Mouse (Mus musculus) neural tube, embryonic 13.5 days (tissue): ENCODE data around the gene Ndrg2. TPM values are rescaled to one million over a fixed set of nuclear protein-coding genes. Genes with fewer than 3 reads are reported as not detected.
"Not testable (repeated sequence)": the region's sequence is repeated elsewhere in the genome, so short reads cannot be mapped to it uniquely, and the experiment has no call there.

Source experiments
- ATAC-seq: fragments of 200-750 bp; cut with Nextera tagmentation; 2 replicates; pipeline ENCODE4 v1.8.0; 2017; ENCODE audit warnings: low read depth, mild to moderate bottlenecking, moderate TSS enrichment, moderate library complexity
- H3K27ac ChIP-seq: fragments of 300-500 bp; sonication (generic); replicated peaks from 2 replicates; pipeline ENCODE4 v1.5.1; 2015; ENCODE audit warnings: moderate library complexity, mild to moderate bottlenecking, inconsistent platforms
- H3K27me3 ChIP-seq: fragments of 300-500 bp; sonication (generic); 2 replicates; pipeline ENCODE4 v1.6.1; 2015; ENCODE audit warnings: mild to moderate bottlenecking, inconsistent platforms
- H3K36me3 ChIP-seq: fragments of 300-500 bp; sonication (generic); 2 replicates; pipeline ENCODE4 v1.6.1; 2015; ENCODE audit warnings: mild to moderate bottlenecking, inconsistent platforms
- H3K4me1 ChIP-seq: fragments of 300-500 bp; sonication (generic); replicated peaks from 2 replicates; pipeline ENCODE4 v1.6.1; 2015; ENCODE audit warnings: inconsistent platforms
- H3K4me2 ChIP-seq: fragments of 300-500 bp; sonication (generic); 2 replicates; pipeline ENCODE4 v1.6.1; 2015; ENCODE audit warnings: inconsistent platforms, mild to moderate bottlenecking, moderate library complexity
- H3K4me3 ChIP-seq: fragments of 300-500 bp; sonication (generic); 2 replicates; pipeline ENCODE4 v1.5.1; 2015; ENCODE audit warnings: mild to moderate bottlenecking, inconsistent platforms
- H3K9ac ChIP-seq: fragments of 300-500 bp; sonication (generic); 2 replicates; pipeline ENCODE4 v1.6.1; 2015; ENCODE audit warnings: moderate library complexity, mild to moderate bottlenecking, inconsistent platforms
- H3K9me3 ChIP-seq: fragments of 300-500 bp; sonication (generic); 2 replicates; pipeline ENCODE4 v1.6.1; 2016; ENCODE audit warnings: inconsistent platforms
- WGBS: fragments of 180-500 bp; shearing (Covaris S2); methylation state at CpG from one replicate; pipeline ENCODE4 v1.1.7; 2015; 5-methylcytosine and 5-hydroxymethylcytosine counted together
- polyA plus RNA-seq: library from polyadenylated mRNA; unstranded; fragments of >200 nt; fragmentation: Nextera tagmentation; extraction: Ambion mirVana; gene quantifications from 2 replicates; pipeline ENCODE4 v1.2.1, GENCODE M21; 2015

Gene Ndrg2
- polyA plus RNA-seq, 1 experiment from 2014 or later: 159 TPM

GRCm38 (mm10) chr14:51892191-51892939 is 21.6 kb downstream of the Ndrg2 start, which contains the start of gene Slc39a2:
Slc39a2 (plus strand) TSS chr14:51892889.
- H3K4me1 ChIP-seq: no peaks in the 10 kb centered on the region
- WGBS: 92% methylated on average over 9 of the region's 9 CpGs
- H3K4me3 ChIP-seq: no peak within 1 kb of the TSS
- no peak within 1 kb of the TSS for H3K27ac ChIP-seq
- no peaks in the 10 kb centered on the region for H3K27me3 ChIP-seq
- H3K9ac ChIP-seq: no peak within 1 kb of the TSS
- ATAC-seq: no peak
- peaks cover 88% of the 10 kb centered on the region for H3K36me3 ChIP-seq
- no peak within 1 kb of the TSS for H3K4me2 ChIP-seq
- no peaks in the 10 kb centered on the region for H3K9me3 ChIP-seq

GRCm38 (mm10) chr14:51889833-51890232 is 24.1 kb downstream of the Ndrg2 start:
- Histone ChIP-seq H3K36me3 (peaks cover 79% of the 10 kb centered on the region), H3K27ac (no peak overlapping the region), H3K9ac (no peak overlapping the region), H3K4me1 (peaks cover 17% of the 10 kb centered on the region), H3K27me3 (no peaks in the 10 kb centered on the region), H3K4me3 (no peak overlapping the region), H3K9me3 (no peaks in the 10 kb centered on the region), H3K4me2 (no peak overlapping the region)
- 88% methylated on average over 6 of the region's 6 CpGs for WGBS
- ATAC-seq: no peak

GRCm38 (mm10) chr14:51886051-51886450 is 27.9 kb downstream of the Ndrg2 start:
- Histone ChIP-seq H3K9me3 (no peaks in the 10 kb centered on the region), H3K4me3 (peak overlapping the region; percentile 84), H3K4me2 (peak overlapping the region; percentile 90), H3K4me1 (peaks cover 17% of the 10 kb centered on the region), H3K36me3 (peaks cover 46% of the 10 kb centered on the region), H3K9ac (peak overlapping the region; percentile 88), H3K27ac (no peak overlapping the region), H3K27me3 (no peaks in the 10 kb centered on the region)
- no peak for ATAC-seq
- 51% methylated on average over 6 of the region's 6 CpGs for WGBS

GRCm38 (mm10) chr14:51884598-51885331 is 29.2 kb downstream of the Ndrg2 start, which contains the start of gene Mettl17:
Mettl17 (plus strand) TSS chr14:51884842.
- H3K4me3 ChIP-seq: peak within 1 kb of the TSS; percentile 84
- no peaks in the 10 kb centered on the region for H3K27me3 ChIP-seq
- no peaks in the 10 kb centered on the region for H3K9me3 ChIP-seq
- peak; percentile 99 for ATAC-seq
- peak within 1 kb of the TSS; percentile 90 for H3K4me2 ChIP-seq
- H3K27ac ChIP-seq: peak within 1 kb of the TSS; percentile 85
- WGBS: under 1% methylated on average over 43 of the region's 43 CpGs
- peaks cover 17% of the 10 kb centered on the region for H3K4me1 ChIP-seq
- H3K9ac ChIP-seq: peak within 1 kb of the TSS; percentile 88
- H3K36me3 ChIP-seq: peaks cover 33% of the 10 kb centered on the region

GRCm38 (mm10) chr14:51884031-51884544 is 29.9 kb downstream of the Ndrg2 start:
- peaks cover 17% of the 10 kb centered on the region for H3K4me1 ChIP-seq
- H3K9me3 ChIP-seq: no peaks in the 10 kb centered on the region
- H3K27ac ChIP-seq: peak overlapping the region; percentile 85
- peak overlapping the region; percentile 56 for H3K9ac ChIP-seq
- peak overlapping the region; percentile 84 for H3K4me3 ChIP-seq
- H3K27me3 ChIP-seq: no peaks in the 10 kb centered on the region
- WGBS: 2% methylated on average over 14 of the region's 14 CpGs
- peaks cover 26% of the 10 kb centered on the region for H3K36me3 ChIP-seq
- ATAC-seq: peak; percentile 51
- peak overlapping the region; percentile 90 for H3K4me2 ChIP-seq

GRCm38 (mm10) chr14:51883527-51884030 is 30.4 kb downstream of the Ndrg2 start:
- peak overlapping the region; percentile 84 for H3K4me3 ChIP-seq
- H3K9ac ChIP-seq: peak overlapping the region; percentile 56; the same call in 1 of the 2 replicates
- H3K27me3 ChIP-seq: no peaks in the 10 kb centered on the region
- no peaks in the 10 kb centered on the region for H3K9me3 ChIP-seq
- H3K27ac ChIP-seq: peak overlapping the region; percentile 85
- ATAC-seq: peak; percentile 51
- H3K4me1 ChIP-seq: peaks cover 17% of the 10 kb centered on the region
- peak overlapping the region; percentile 90 for H3K4me2 ChIP-seq
- peaks cover 21% of the 10 kb centered on the region for H3K36me3 ChIP-seq
- WGBS: 2% methylated on average over 4 of the region's 4 CpGs

- WGBS: 86% methylated on average over 3 of the region's 3 CpGs
- Histone ChIP-seq H3K9ac (no peak overlapping the region), H3K4me2 (no peak overlapping the region), H3K36me3 (no peaks in the 10 kb centered on the region), H3K27me3 (no peaks in the 10 kb centered on the region), H3K4me1 (no peaks in the 10 kb centered on the region), H3K9me3 (no peaks in the 10 kb centered on the region), H3K27ac (no peak overlapping the region), H3K4me3 (no peak overlapping the region)
- ATAC-seq: no peak
These were observed 36.4 kb downstream of the Ndrg2 start for GRCm38 (mm10) chr14:51877517-51877916.

GRCm38 (mm10) chr14:51871741-51872140 is 42.2 kb downstream of the Ndrg2 start:
- Histone ChIP-seq H3K27ac (no peak overlapping the region), H3K36me3 (no peaks in the 10 kb centered on the region), H3K4me2 (no peak overlapping the region), H3K4me3 (no peak overlapping the region), H3K27me3 (no peaks in the 10 kb centered on the region), H3K9ac (no peak overlapping the region), H3K4me1 (no peaks in the 10 kb centered on the region), H3K9me3 (no peaks in the 10 kb centered on the region)
- no peak for ATAC-seq
- 78% methylated on average over 9 of the region's 9 CpGs for WGBS

- H3K4me1 ChIP-seq: no peaks in the 10 kb centered on the region
These were observed 43.2 kb downstream of the Ndrg2 start for GRCm38 (mm10) chr14:51870756-51871155.

GRCm38 (mm10) chr14:51863603-51864002 is 50.4 kb downstream of the Ndrg2 start:
- H3K4me2 ChIP-seq, H3K9me3 ChIP-seq, H3K4me3 ChIP-seq, H3K36me3 ChIP-seq, H3K4me1 ChIP-seq, H3K27me3 ChIP-seq, H3K27ac ChIP-seq, ATAC-seq, H3K9ac ChIP-seq: not testable (repeated sequence)
- WGBS: 4% methylated on average over 1 of the region's 1 CpGs

More at GRCm38 (mm10) chr14:51870756-51871155, 43.2 kb downstream of the Ndrg2 start:
- 78% methylated on average over 2 of the region's 2 CpGs for WGBS
- Histone ChIP-seq H3K27me3 (no peaks in the 10 kb centered on the region), H3K4me3 (no peak overlapping the region), H3K9me3 (no peaks in the 10 kb centered on the region), H3K36me3 (no peaks in the 10 kb centered on the region), H3K4me2 (no peak overlapping the region), H3K27ac (no peak overlapping the region), H3K9ac (no peak overlapping the region)
- ATAC-seq: no peak

- 92% methylated on average over 7 of the region's 7 CpGs for WGBS
- H3K9me3 ChIP-seq, H3K4me2 ChIP-seq, H3K27me3 ChIP-seq, H3K27ac ChIP-seq, H3K36me3 ChIP-seq, ATAC-seq, H3K9ac ChIP-seq, H3K4me1 ChIP-seq, H3K4me3 ChIP-seq: not testable (repeated sequence)
These were observed 58.7 kb downstream of the Ndrg2 start for GRCm38 (mm10) chr14:51855280-51855679.
